Mouse (Mus musculus) MEL (cell line): Measurements from ENCODE around the gene Rabggta. TPM values are rescaled to one million over a fixed set of nuclear protein-coding genes. Genes with fewer than 3 reads are reported as not detected.
A peak's percentile ranks its signal among the peaks of the same experiment; 100 is the strongest.

Experiments used
- DNase-seq: peaks from one replicate; pipeline ENCODE4 v3.0.0; 2011; ENCODE audit warnings: low read depth, low spot score
- H3K27ac ChIP-seq: 2 replicates; pipeline ENCODE4 v1.5.1; 2012; ENCODE audit warnings: low read depth, mild to moderate bottlenecking, control low read depth, low read length, moderate library complexity; ENCODE audit not compliant: control insufficient read depth
- H3K27me3 ChIP-seq, 2 experiments: fragments of 150-350 bp in 1 of 2; sonication (generic) in 1 of 2; 2 replicates each; pipeline ENCODE4 v1.6.1; 2012; ENCODE audit warnings: low read length in 2 of 2, mild to moderate bottlenecking in 2 of 2, improper control_type of control experiment in 1 of 2, moderate library complexity in 1 of 2; ENCODE audit not compliant: insufficient read depth in 2 of 2, control insufficient read depth in 1 of 2
- H3K36me3 ChIP-seq, 2 experiments: 2 replicates each; pipeline ENCODE4 v1.6.1; 2012 to 2014; ENCODE audit warnings: low read length in 2 of 2, improper control_type of control experiment in 1 of 2, inconsistent platforms in 1 of 2, mild to moderate bottlenecking in 1 of 2; ENCODE audit not compliant: insufficient read depth in 2 of 2, control insufficient read depth in 1 of 2
- H3K4me1 ChIP-seq, 2 experiments: fragments of 150-350 bp in 1 of 2; sonication (generic) in 1 of 2; 2 replicates each; pipeline ENCODE4 v1.6.1; 2012; ENCODE audit warnings: low read length in 2 of 2, improper control_type of control experiment in 1 of 2, mild to moderate bottlenecking in 1 of 2; ENCODE audit not compliant: insufficient read depth in 2 of 2, control insufficient read depth in 1 of 2
- H3K4me3 ChIP-seq, 2 experiments: fragments of 150-350 bp in 1 of 2; sonication (generic) in 1 of 2; 2 replicates each; pipeline ENCODE4 v1.5.1; 2012; ENCODE audit warnings: low read depth in 2 of 2, low read length in 2 of 2, mild to moderate bottlenecking in 2 of 2, moderate library complexity in 2 of 2, control low read depth in 1 of 2, improper control_type of control experiment in 1 of 2; ENCODE audit not compliant: control insufficient read depth in 1 of 2, insufficient read depth in 1 of 2
- H3K79me2 ChIP-seq: 2 replicates; pipeline ENCODE4 v1.6.1; 2012; ENCODE audit warnings: mild to moderate bottlenecking, low read length, moderate library complexity; ENCODE audit not compliant: control insufficient read depth, poor library complexity, insufficient read depth
- H3K9ac ChIP-seq: 2 replicates; pipeline ENCODE4 v1.6.1; 2012; ENCODE audit warnings: low read depth, mild to moderate bottlenecking, control low read depth, low read length, moderate library complexity; ENCODE audit not compliant: control insufficient read depth, poor library complexity, severe bottlenecking
- H3K9me3 ChIP-seq: fragments of 150-350 bp; sonication (generic); replicated peaks from 2 replicates; pipeline ENCODE4 v1.6.1; 2012; ENCODE audit warnings: mild to moderate bottlenecking, low read length, improper control_type of control experiment, moderate library complexity; ENCODE audit not compliant: insufficient read depth
- ELF1 ChIP-seq: IDR thresholded peaks from 2 replicates; pipeline ENCODE4 v1.6.1; 2014; ENCODE audit warnings: low read depth, mild to moderate bottlenecking, inconsistent platforms, low read length, improper control_type of control experiment, moderate library complexity
- ETS1 ChIP-seq: IDR thresholded peaks from 2 replicates; pipeline ENCODE4 v1.6.1; 2012; ENCODE audit warnings: low read depth, mild to moderate bottlenecking, inconsistent platforms, low read length, improper control_type of control experiment, moderate library complexity
- GATA1 ChIP-seq: IDR thresholded peaks from 2 replicates; pipeline ENCODE4 v1.6.1; 2011; ENCODE audit warnings: low read depth, low read length, improper control_type of control experiment
- JUND ChIP-seq: IDR thresholded peaks from 2 replicates; pipeline ENCODE4 v1.6.1; 2011; ENCODE audit warnings: low read depth, mild to moderate bottlenecking, improper control_type of control experiment, low read length
- KAT2A ChIP-seq: conservative IDR thresholded peaks from 2 replicates; pipeline ENCODE4 v1.6.1; 2012; ENCODE audit warnings: low read depth, low read length, improper control_type of control experiment, inconsistent platforms
- MXI1 ChIP-seq: IDR thresholded peaks from 2 replicates; pipeline ENCODE4 v1.6.1; 2011; ENCODE audit warnings: mild to moderate bottlenecking, low read depth, low read length, improper control_type of control experiment
- MYC ChIP-seq: IDR thresholded peaks from 2 replicates; pipeline ENCODE4 v1.6.1; 2011; ENCODE audit warnings: low read depth, mild to moderate bottlenecking, low read length, improper control_type of control experiment, moderate library complexity
- RAD21 ChIP-seq: IDR thresholded peaks from 2 replicates; pipeline ENCODE4 v1.6.1; 2011; ENCODE audit warnings: mild to moderate bottlenecking, low read depth, low read length, improper control_type of control experiment
- RCOR1 ChIP-seq: IDR thresholded peaks from 2 replicates; pipeline ENCODE4 v1.6.1; 2012; ENCODE audit warnings: low read depth, mild to moderate bottlenecking, inconsistent platforms, low read length, improper control_type of control experiment
- SIN3A ChIP-seq: IDR thresholded peaks from 2 replicates; pipeline ENCODE4 v1.6.1; 2012; ENCODE audit warnings: low read length, improper control_type of control experiment, inconsistent platforms
- SMC3 ChIP-seq: IDR thresholded peaks from 2 replicates; pipeline ENCODE4 v1.6.1; 2011; ENCODE audit warnings: low read depth, low read length, improper control_type of control experiment
- TAL1 ChIP-seq: IDR thresholded peaks from 2 replicates; pipeline ENCODE4 v1.6.1; 2012; ENCODE audit warnings: mild to moderate bottlenecking, inconsistent platforms, low read length, moderate library complexity, mixed read lengths
- TBP ChIP-seq: IDR thresholded peaks from 2 replicates; pipeline ENCODE4 v1.8.0; 2011; ENCODE audit warnings: low read depth, low read length, improper control_type of control experiment
- USF1 ChIP-seq: IDR thresholded peaks from 2 replicates; pipeline ENCODE4 v1.6.1; 2014; ENCODE audit warnings: low read depth, mild to moderate bottlenecking, inconsistent platforms, low read length, improper control_type of control experiment, moderate library complexity
- polyA plus RNA-seq, 2 experiments: library from polyadenylated mRNA; stranded (reverse) in 1 of 2; unstranded in 1 of 2; fragments of >175 nt in 1 of 2; fragments of >200 nt in 1 of 2; gene quantifications; 2 replicates each; pipeline versions ENCODE4 v1.2.1 to v1.2.4; 2012; ENCODE audit warnings: low replicate concordance in 2 of 2, low read depth in 1 of 2; ENCODE audit not compliant: insufficient read length in 2 of 2, insufficient read depth in 1 of 2, missing spikeins in 1 of 2
- total RNA-seq: library from RNA; depleted of rRNA; stranded (reverse); fragments of 300-350 nt; gene quantifications from 2 replicates; pipeline ENCODE4 v1.2.3, GENCODE M21; 2012

The Rabggta gene
- total and polyA plus RNA-seq, 3 experiments, result 22.8 to 32.0 TPM; not detected in 1

GRCm38 (mm10) chr14:55723433-55723832 is 1.4 kb upstream of the Rabggta start (continued):
- TF ChIP-seq RAD21 (no peak), JUND (no peak), TAL1 (peak; percentile 43; the same call in 1 of the 2 replicates), RCOR1 (peak; percentile 60; the same call in 1 of the 2 replicates), ETS1 (peak; percentile 97), MXI1 (peak; percentile 80; the same call in 1 of the 2 replicates), TBP (no peak; the same call in 1 of the 2 replicates), ELF1 (no peak)

DNA sequence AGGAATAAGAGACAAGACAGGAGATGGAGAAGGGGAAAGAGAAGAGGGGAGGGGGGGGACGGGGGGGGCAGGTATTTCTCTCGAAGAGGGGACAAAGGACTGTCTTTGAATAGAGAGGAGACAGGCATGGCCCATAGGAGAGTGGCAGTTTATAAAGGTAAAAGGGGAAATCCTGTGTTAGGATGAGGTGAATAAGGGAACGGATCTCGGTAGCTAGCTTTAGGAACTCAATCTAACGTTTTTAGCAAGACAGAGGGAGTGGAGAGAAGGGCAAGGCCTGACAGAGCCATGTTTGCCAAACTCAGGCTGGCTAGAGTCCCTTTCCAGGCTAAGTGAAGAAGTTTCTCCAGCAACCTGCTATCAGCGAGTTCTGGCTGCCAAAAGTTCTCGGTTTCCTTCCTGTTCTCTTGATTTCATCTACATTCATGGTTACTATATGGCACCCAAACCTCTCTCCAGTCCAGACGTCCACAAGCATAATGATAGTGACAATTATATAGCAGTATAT is 429 bp upstream of the Rabggta start:
- TF ChIP-seq GATA1, result 0 out of 2 replicates have a peak, but pooled peaks have one; percentile 50
- TF ChIP-seq ETS1, result peak; percentile 49; the same call in 1 of the 2 replicates
- no peak for TF ChIP-seq SMC3
- 0 out of 2 replicates have a peak, but pooled peaks have one; percentile 4 for TF ChIP-seq TAL1
- Histone ChIP-seq H3K27me3 (no peaks in the 10 kb centered on the region), H3K9ac (peak overlapping the region; percentile 83), H3K4me1 (peaks cover 11 to 12% of the 10 kb centered on the region in 2 experiments), H3K4me3 (peak overlapping the region; percentile 84 to 90), H3K9me3 (no peaks in the 10 kb centered on the region), H3K27ac (peak overlapping the region; percentile 88), H3K79me2 (peaks cover 2% of the 10 kb centered on the region; the same call in 1 of the 2 replicates), H3K36me3 (peaks cover 0 to 14% of the 10 kb centered on the region in 2 experiments; a peak in 2 of 4 replicates)
- peak; percentile 67 for DNase-seq

DNA sequence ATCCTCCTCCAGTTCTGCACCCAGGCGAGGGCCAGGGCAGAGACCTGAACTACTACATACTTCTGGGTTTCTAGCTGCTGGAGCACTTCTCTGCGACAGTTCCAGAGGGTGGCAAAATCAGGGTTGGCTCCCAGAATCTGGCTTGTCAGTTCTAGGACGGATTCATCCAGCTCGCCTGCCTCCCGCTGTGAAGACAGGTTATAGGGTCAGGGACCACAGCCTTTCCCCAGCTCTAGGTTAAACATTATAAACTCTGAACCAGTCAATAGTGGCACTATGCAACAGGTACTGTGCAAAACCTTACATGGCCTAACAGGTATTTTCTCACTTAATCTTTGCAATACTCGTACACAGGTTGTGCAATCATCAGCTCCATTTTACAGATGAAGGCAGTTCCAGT is 987 bp downstream of the Rabggta start:
- TF ChIP-seq ETS1, result no peak
- no peak for TF ChIP-seq SIN3A
- TF ChIP-seq MYC, result no peak
- TF ChIP-seq USF1, result no peak
- no peak for TF ChIP-seq MXI1
- no peak for TF ChIP-seq KAT2A
- no peak for TF ChIP-seq JUND
- DNase-seq, result no peak
- Histone ChIP-seq H3K27ac (no peak overlapping the region), H3K4me1 (peaks cover 11 to 12% of the 10 kb centered on the region in 2 experiments), H3K79me2 (peaks cover 2% of the 10 kb centered on the region; the same call in 1 of the 2 replicates), H3K9me3 (no peaks in the 10 kb centered on the region), H3K9ac (peak overlapping the region; percentile 83), H3K27me3 (no peaks in the 10 kb centered on the region), H3K4me3 (peak overlapping the region; percentile 84 to 90; a peak in 3 of 4 replicates), H3K36me3 (peaks cover 0 to 14% of the 10 kb centered on the region in 2 experiments; a peak in 2 of 4 replicates)
